Mouse (Mus musculus) thymus, adult 2 months (tissue): ENCODE results near the gene B4galnt2.

ENCODE experiments used
- CTCF ChIP-seq: fragments of 200-500 bp; IDR thresholded peaks from 2 replicates; pipeline ENCODE4 v1.5.1; 2012; ENCODE audit warnings: mild to moderate bottlenecking, control low read depth, low read length, moderate library complexity, borderline replicate concordance; ENCODE audit not compliant: control insufficient read depth, poor library complexity, insufficient read depth; ENCODE audit errors: extremely low read depth
- POLR2A ChIP-seq: fragments of 200-500 bp; IDR thresholded peaks from 2 replicates; pipeline ENCODE4 v1.6.1; 2012; ENCODE audit warnings: mild to moderate bottlenecking, low read length, control low read depth, moderate library complexity; ENCODE audit not compliant: control insufficient read depth, poor library complexity, insufficient read depth; ENCODE audit errors: extremely low read depth

DNA sequence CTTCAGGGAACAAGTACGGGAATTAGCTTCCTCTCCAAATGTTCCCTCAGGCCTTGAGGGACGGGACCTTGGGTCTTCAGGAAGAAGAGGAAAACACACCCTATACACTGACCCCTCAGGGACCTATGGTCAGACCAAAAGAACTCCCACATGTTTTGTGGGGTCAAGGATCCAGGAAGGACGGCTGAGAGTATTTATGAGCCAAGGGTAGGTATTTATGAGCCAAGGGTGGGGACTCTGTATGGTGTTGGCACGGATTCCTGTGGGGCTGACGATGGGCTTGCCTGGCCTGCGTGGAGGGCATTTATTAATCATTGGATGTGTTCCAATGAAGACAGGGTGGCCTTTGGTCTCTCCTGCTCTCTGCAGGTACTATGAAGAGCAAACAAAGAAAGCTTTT lies 78.3 kb downstream of the B4galnt2 start:
- TF ChIP-seq POLR2A, result no peak
- no peak for TF ChIP-seq CTCF
